Comparison of ENCODE assay signal across 24 mouse cellular contexts in genomic region chr1:104903409-104903808, GRCm38 (mm10).
DNase-seq lines count a peak whose midpoint lies in the region; ATAC-seq lines count a peak whose summit lies in the region.
"Had no signal": no experiment of that assay in that cellular context is flagged by ENCODE, and none has a peak within 500 bp of the region (broad histone marks: within the 10 kb centered on the region; RNA-seq: fewer than 3 reads in every experiment).

No protein-coding gene starts in this region.

- no peak overlapping the region for H3K9ac ChIP-seq in limb, embryonic 15.5 days
- no peak overlapping the region for H3K9ac ChIP-seq in forebrain, embryonic 14.5 days (ENCODE audit: low read length)
- H3K9ac ChIP-seq: embryonic facial prominence, embryonic 12.5 days; forebrain, embryonic 13.5 days had no signal

- H3K4me3 ChIP-seq in limb, embryonic 15.5 days: no peak overlapping the region
- no peak overlapping the region for H3K4me3 ChIP-seq in limb, embryonic 10.5 days
- H3K4me3 ChIP-seq in forebrain, embryonic 14.5 days (ENCODE audit: low read depth, low read length): no peak overlapping the region
- H3K4me3 ChIP-seq: embryonic facial prominence, embryonic 10.5 days; embryonic facial prominence, embryonic 12.5 days; forebrain, embryonic 13.5 days had no signal

- ATAC-seq in cerebellum, adult (ENCODE audit: insufficient number of reproducible peaks, low FRiP score, low TSS enrichment): no peak
- 0 out of 2 replicates have a peak, but pooled peaks have one; percentile 35 for ATAC-seq in limb, embryonic 15.5 days (ENCODE audit: insufficient number of reproducible peaks, low FRiP score, low TSS enrichment, low read depth)
- no peak for ATAC-seq in forebrain, embryonic 14.5 days
- ATAC-seq: CD4-positive, CD25-positive, alpha-beta regulatory T cell, adult 4 months; forebrain, embryonic 13.5 days; forebrain, embryonic 16.5 days had no signal

- H3K27ac ChIP-seq in limb, embryonic 15.5 days: no peak overlapping the region
- H3K27ac ChIP-seq in limb, embryonic 10.5 days: no peak overlapping the region
- H3K27ac ChIP-seq in forebrain, embryonic 14.5 days (ENCODE audit: low read depth, low read length): no peak overlapping the region
- H3K27ac ChIP-seq: embryonic facial prominence, embryonic 10.5 days; embryonic facial prominence, embryonic 12.5 days; forebrain, embryonic 13.5 days had no signal

- no peaks in the 10 kb centered on the region for H3K4me1 ChIP-seq in limb, embryonic 15.5 days
- no peaks in the 10 kb centered on the region for H3K4me1 ChIP-seq in limb, embryonic 10.5 days
- H3K4me1 ChIP-seq in forebrain, embryonic 14.5 days (ENCODE audit: control insufficient read depth, insufficient read depth, low read length): no peaks in the 10 kb centered on the region
- H3K4me1 ChIP-seq: embryonic facial prominence, embryonic 10.5 days; embryonic facial prominence, embryonic 12.5 days; forebrain, embryonic 13.5 days had no signal

- no peaks in the 10 kb centered on the region for H3K27me3 ChIP-seq in limb, embryonic 15.5 days
- no peaks in the 10 kb centered on the region for H3K27me3 ChIP-seq in limb, embryonic 10.5 days (ENCODE audit: low read depth, poor library complexity, severe bottlenecking)
- H3K27me3 ChIP-seq in forebrain, embryonic 14.5 days (replicated peaks; ENCODE audit: control insufficient read depth, insufficient read depth, low read length): no peaks in the 10 kb centered on the region
- H3K27me3 ChIP-seq: CH12.LX; embryonic facial prominence, embryonic 12.5 days; forebrain, embryonic 13.5 days had no signal

- no peak overlapping the region for H3K4me2 ChIP-seq in limb, embryonic 15.5 days
- no peak overlapping the region for H3K4me2 ChIP-seq in forebrain, embryonic 14.5 days (ENCODE audit: low read length)
- H3K4me2 ChIP-seq: embryonic facial prominence, embryonic 12.5 days; forebrain, embryonic 13.5 days had no signal

- DNase-seq in cerebellum, adult 9-10 months: peak; percentile 4
- no peak for DNase-seq in limb, embryonic 10.5 days (ENCODE audit: low spot score)
- DNase-seq in Muller cell, postnatal 12 days (ENCODE audit: inconsistent ontology term): peak; percentile 68
- DNase-seq in retina, embryonic 14.5 days (ENCODE audit: low spot score): peak; percentile 34
- no peak for DNase-seq in forebrain, embryonic 14.5 days (ENCODE audit: low spot score)
- DNase-seq in kidney, postnatal 14 days: no peak
- DNase-seq: adrenal gland, adult 2 months; adrenal gland, postnatal 10 days; adrenal gland, postnatal 25 days; B cell, adult 2 months; cerebellum, adult 11 months; cerebellum, adult 18-20 months; cerebellum, adult 8-10 months; cerebellum, postnatal 10 days; cerebellum, postnatal 25 days had no signal

- no peaks in the 10 kb centered on the region for H3K36me3 ChIP-seq in limb, embryonic 15.5 days
- no peaks in the 10 kb centered on the region for H3K36me3 ChIP-seq in limb, embryonic 10.5 days
- H3K36me3 ChIP-seq in forebrain, embryonic 14.5 days (ENCODE audit: control insufficient read depth, insufficient read depth, low read length): no peaks in the 10 kb centered on the region
- H3K36me3 ChIP-seq: embryonic facial prominence, embryonic 10.5 days; embryonic facial prominence, embryonic 12.5 days; G1E had no signal

- no peaks in the 10 kb centered on the region for H3K9me3 ChIP-seq in limb, embryonic 15.5 days
- no peaks in the 10 kb centered on the region for H3K9me3 ChIP-seq in limb, embryonic 10.5 days (replicated peaks)
- H3K9me3 ChIP-seq in forebrain, embryonic 14.5 days (replicated peaks; ENCODE audit: control insufficient read depth, low read length): no peaks in the 10 kb centered on the region
- H3K9me3 ChIP-seq: embryonic facial prominence, embryonic 10.5 days; embryonic facial prominence, embryonic 12.5 days; forebrain, embryonic 13.5 days had no signal

- 71% methylated on average over 5 of the region's 5 CpGs for WGBS in limb, embryonic 15.5 days
- WGBS in limb, embryonic 10.5 days: 78% methylated on average over 5 of the region's 5 CpGs
- 65% methylated on average over 5 of the region's 5 CpGs for WGBS in forebrain, embryonic 14.5 days

Comparison
In these comparisons a context has a peak if more than half of its experiments do, and no peak if none do; other contexts are left out.
1. DNase-seq: peak in cerebellum, adult 9-10 months (single experiment), Muller cell, postnatal 12 days (single experiment) and retina, embryonic 14.5 days (single experiment); none in limb, embryonic 10.5 days (single experiment), forebrain, embryonic 14.5 days (single experiment) and kidney, postnatal 14 days (single experiment).